Comparison of ENCODE assay signal across 9 mouse cellular contexts in the genomic region with DNA sequence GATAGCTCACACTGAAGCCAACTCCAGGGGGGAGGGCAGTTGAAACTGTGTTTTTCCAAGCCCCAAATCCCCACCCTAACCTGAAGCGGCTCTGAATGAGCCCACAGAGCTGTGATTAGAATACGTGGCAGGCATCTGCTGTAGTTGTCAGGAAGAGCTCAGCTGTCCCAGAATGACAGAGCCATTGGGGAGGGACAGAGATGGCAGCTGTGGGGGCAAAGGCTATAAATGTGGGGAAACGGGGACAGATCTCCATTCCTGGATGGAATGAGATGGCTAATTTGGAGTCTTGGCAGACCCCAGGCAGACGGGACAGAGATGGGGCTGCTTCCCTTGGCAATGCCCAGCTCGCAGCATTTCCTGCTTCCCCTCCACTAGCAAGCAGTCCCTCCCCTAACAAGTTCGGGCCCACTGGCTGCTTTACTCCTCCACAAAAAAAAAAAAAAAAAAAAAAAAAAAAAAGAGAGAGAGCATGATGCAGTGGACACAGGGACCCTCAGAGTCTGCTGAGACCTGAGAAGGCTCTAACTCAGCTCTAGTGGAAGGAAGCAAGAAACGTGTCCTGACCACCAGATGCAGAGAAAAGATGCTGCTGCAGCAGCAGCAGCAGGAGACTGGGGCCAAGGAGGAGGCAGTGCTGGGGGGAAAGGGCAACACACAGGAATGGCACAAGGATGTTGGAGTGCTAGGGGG. TPM values are rescaled to one million over a fixed set of nuclear protein-coding genes. Genes with fewer than 3 reads are reported as not detected.
DNase-seq lines count a peak whose midpoint lies in the region; ATAC-seq and TF ChIP-seq lines count a peak whose summit lies in the region.
"Had no signal": no experiment of that assay in that cellular context is flagged by ENCODE, and none has a peak within 500 bp of the region (broad histone marks: within the 10 kb centered on the region; RNA-seq: fewer than 3 reads in every experiment).

No protein-coding gene starts in this region.

- H3K4me1 ChIP-seq in heart, embryonic 11.5 days (ENCODE audit: control insufficient read depth, insufficient read depth, low read length), result peaks cover 38% of the 10 kb centered on the region
- peaks cover 10% of the 10 kb centered on the region; the same call in 1 of the 2 replicates for H3K4me1 ChIP-seq in stomach, embryonic 14.5 days (ENCODE audit: control insufficient read depth, insufficient read depth, low read length)
- H3K4me1 ChIP-seq in stomach, postnatal 0 days (replicated peaks; ENCODE audit: control insufficient read depth, insufficient read depth), result 0 out of 2 replicates have a peak, but pooled peaks cover 6% of the 10 kb centered on the region
- peaks cover 18% of the 10 kb centered on the region for H3K4me1 ChIP-seq in limb, embryonic 12.5 days (replicated peaks)
- peaks cover 11% of the 10 kb centered on the region for H3K4me1 ChIP-seq in stomach, embryonic 16.5 days (ENCODE audit: control insufficient read depth, insufficient read depth, low read length)

- peak overlapping the region; percentile 86; the same call in 1 of the 2 replicates for H3K27ac ChIP-seq in heart, embryonic 11.5 days (ENCODE audit: low read depth, low read length)
- peak overlapping the region; percentile 72; the same call in 1 of the 2 replicates for H3K27ac ChIP-seq in stomach, embryonic 14.5 days (ENCODE audit: low read length)
- no peak overlapping the region for H3K27ac ChIP-seq in stomach, postnatal 0 days (replicated peaks)
- no peak overlapping the region for H3K27ac ChIP-seq in limb, embryonic 12.5 days
- H3K27ac ChIP-seq in stomach, embryonic 16.5 days (ENCODE audit: low read length), result peak overlapping the region; percentile 39

- H3K4me2 ChIP-seq in heart, embryonic 11.5 days, result no peak overlapping the region
- H3K4me2 ChIP-seq in stomach, embryonic 14.5 days (replicated peaks; ENCODE audit: low read depth, low read length), result peak overlapping the region; percentile 79; the same call in 1 of the 2 replicates
- no peak overlapping the region for H3K4me2 ChIP-seq in stomach, postnatal 0 days (replicated peaks; ENCODE audit: low read depth)
- peak overlapping the region; percentile 92 for H3K4me2 ChIP-seq in limb, embryonic 12.5 days
- H3K4me2 ChIP-seq in stomach, embryonic 16.5 days (ENCODE audit: low read depth, low read length), result no peak overlapping the region; the same call in 1 of the 2 replicates

- no peak for TF ChIP-seq EP300 in stomach, postnatal 0 days (optimal IDR thresholded peaks at IDR 0.05)

- WGBS in heart, embryonic 11.5 days (ENCODE audit: insufficient replicate concordance), result 15% methylated on average over 7 of the region's 7 CpGs
- WGBS in stomach, embryonic 14.5 days, result 16% methylated on average over 7 of the region's 7 CpGs
- WGBS in stomach, postnatal 0 days, result 25% methylated on average over 7 of the region's 7 CpGs
- 19% methylated on average over 7 of the region's 7 CpGs for WGBS in limb, embryonic 12.5 days
- 21% methylated on average over 7 of the region's 7 CpGs for WGBS in stomach, embryonic 16.5 days

- no peaks in the 10 kb centered on the region for H3K36me3 ChIP-seq in heart, embryonic 11.5 days (ENCODE audit: control insufficient read depth, insufficient read depth, low read length)
- no peaks in the 10 kb centered on the region for H3K36me3 ChIP-seq in stomach, embryonic 14.5 days (ENCODE audit: control insufficient read depth, insufficient read depth, low read length)
- no peaks in the 10 kb centered on the region for H3K36me3 ChIP-seq in stomach, postnatal 0 days (ENCODE audit: control insufficient read depth, insufficient read depth, low read length)
- H3K36me3 ChIP-seq in limb, embryonic 12.5 days, result peaks cover 6% of the 10 kb centered on the region
- H3K36me3 ChIP-seq in stomach, embryonic 16.5 days (ENCODE audit: control insufficient read depth, insufficient read depth, low read length), result no peaks in the 10 kb centered on the region

- no peak for ATAC-seq in heart, embryonic 11.5 days (replicated peaks; ENCODE audit: insufficient number of reproducible peaks, low FRiP score, low TSS enrichment)
- ATAC-seq in stomach, embryonic 14.5 days (ENCODE audit: insufficient number of reproducible peaks, insufficient read depth, low FRiP score, low read depth), result no peak
- ATAC-seq in stomach, postnatal 0 days (ENCODE audit: low FRiP score, low TSS enrichment), result no peak
- ATAC-seq in limb, embryonic 12.5 days (ENCODE audit: insufficient number of reproducible peaks, insufficient read depth, low FRiP score, low TSS enrichment, low read depth), result no peak
- no peak for ATAC-seq in stomach, embryonic 16.5 days (ENCODE audit: insufficient read depth, low FRiP score)

- no peak overlapping the region; the same call in 1 of the 2 replicates for H3K9ac ChIP-seq in heart, embryonic 11.5 days (ENCODE audit: low read depth, low read length)
- H3K9ac ChIP-seq in stomach, embryonic 14.5 days (replicated peaks; ENCODE audit: low read depth, low read length), result no peak overlapping the region
- H3K9ac ChIP-seq in stomach, postnatal 0 days (ENCODE audit: low read length), result no peak overlapping the region
- no peak overlapping the region for H3K9ac ChIP-seq in limb, embryonic 12.5 days (replicated peaks)
- H3K9ac ChIP-seq in stomach, embryonic 16.5 days (ENCODE audit: low read length), result no peak overlapping the region

- H3K9me3 ChIP-seq in heart, embryonic 11.5 days (replicated peaks; ENCODE audit: control insufficient read depth, low read length), result no peaks in the 10 kb centered on the region
- no peaks in the 10 kb centered on the region for H3K9me3 ChIP-seq in stomach, embryonic 14.5 days (ENCODE audit: control insufficient read depth, low read depth, low read length)
- H3K9me3 ChIP-seq in stomach, postnatal 0 days (ENCODE audit: control insufficient read depth, low read length), result no peaks in the 10 kb centered on the region
- H3K9me3 ChIP-seq in limb, embryonic 12.5 days, result no peaks in the 10 kb centered on the region
- H3K9me3 ChIP-seq in stomach, embryonic 16.5 days (replicated peaks; ENCODE audit: control insufficient read depth, low read length), result no peaks in the 10 kb centered on the region
- H3K9me3 ChIP-seq: megakaryocyte, embryonic 14.5 days had no signal

- TF ChIP-seq CTCF in stomach, postnatal 0 days (IDR thresholded peaks at IDR 0.05; ENCODE audit: low read depth), result no peak

- no peak for DNase-seq in heart, adult 18-20 months
- DNase-seq in stomach, postnatal 0 days (ENCODE audit: low spot score), result no peak
- no peak for DNase-seq in yolk sac, embryonic 10.5 days (ENCODE audit: low spot score)
- DNase-seq in cerebellum, adult 18-20 months, result no peak

- peaks cover 10% of the 10 kb centered on the region; the same call in 1 of the 2 replicates for H3K27me3 ChIP-seq in heart, embryonic 11.5 days (ENCODE audit: control insufficient read depth, insufficient read depth, low read length)
- no peaks in the 10 kb centered on the region for H3K27me3 ChIP-seq in stomach, embryonic 14.5 days (ENCODE audit: control insufficient read depth, insufficient read depth, low read length)
- no peaks in the 10 kb centered on the region for H3K27me3 ChIP-seq in stomach, postnatal 0 days (ENCODE audit: control insufficient read depth, insufficient read depth, low read length)
- H3K27me3 ChIP-seq in limb, embryonic 12.5 days, result no peaks in the 10 kb centered on the region; the same call in 1 of the 2 replicates
- no peaks in the 10 kb centered on the region for H3K27me3 ChIP-seq in stomach, embryonic 16.5 days (ENCODE audit: control insufficient read depth, insufficient read depth, low read length)

- no peak overlapping the region for H3K4me3 ChIP-seq in heart, embryonic 11.5 days (ENCODE audit: low read depth, low read length)
- H3K4me3 ChIP-seq in stomach, embryonic 14.5 days (ENCODE audit: low read depth, low read length), result no peak overlapping the region
- no peak overlapping the region for H3K4me3 ChIP-seq in stomach, postnatal 0 days (ENCODE audit: low read depth, low read length)
- no peak overlapping the region for H3K4me3 ChIP-seq in limb, embryonic 12.5 days (replicated peaks)
- no peak overlapping the region for H3K4me3 ChIP-seq in stomach, embryonic 16.5 days (replicated peaks; ENCODE audit: low read length)

RNA-seq across cellular contexts. Expression of a gene that starts 9.4 kb away (rescaled TPM):
- polyA plus RNA-seq in heart, embryonic 11.5 days (2014; fragmentation: Nextera tagmentation; extraction: Ambion mirVana), result 44.2 and 50.7 TPM in 2 replicates
- 1 to 10 TPM; 8.2 to 9.2 TPM for total RNA-seq in heart, adult 18-20 months (2021)
- 105 and 125 TPM in 2 replicates for polyA plus RNA-seq in stomach, embryonic 14.5 days (2014; fragmentation: Nextera tagmentation; extraction: Ambion mirVana)
- 78.6 and 82.7 TPM in 2 replicates for polyA plus RNA-seq in stomach, postnatal 0 days (2015; fragmentation: Nextera tagmentation; extraction: Ambion mirVana)
- 81.6 and 95.2 TPM in 2 replicates for polyA plus RNA-seq in limb, embryonic 12.5 days (2016; fragmentation: Nextera tagmentation; extraction: Ambion mirVana)
- 80.2 and 81.9 TPM in 2 replicates for polyA plus RNA-seq in stomach, embryonic 16.5 days (2015; fragmentation: Nextera tagmentation; extraction: Ambion mirVana)

RNA-seq across cellular contexts. Expression of a gene that starts 21.7 kb away (rescaled TPM):
- 1.5 and 2.2 TPM in 2 replicates for polyA plus RNA-seq in heart, embryonic 11.5 days (2014; fragmentation: Nextera tagmentation; extraction: Ambion mirVana)
- total RNA-seq in heart, adult 18-20 months (2021), result 10 to 100 TPM; 31.5 to 38.6 TPM
- polyA plus RNA-seq in stomach, embryonic 14.5 days (2014; fragmentation: Nextera tagmentation; extraction: Ambion mirVana), result 8.4 and 8.5 TPM in 2 replicates
- 3.2 and 4.5 TPM in 2 replicates for polyA plus RNA-seq in stomach, postnatal 0 days (2015; fragmentation: Nextera tagmentation; extraction: Ambion mirVana)
- 6.4 and 6.8 TPM in 2 replicates for polyA plus RNA-seq in limb, embryonic 12.5 days (2016; fragmentation: Nextera tagmentation; extraction: Ambion mirVana)
- polyA plus RNA-seq in stomach, embryonic 16.5 days (2015; fragmentation: Nextera tagmentation; extraction: Ambion mirVana), result 5.1 and 6.4 TPM in 2 replicates

RNA-seq across cellular contexts. Expression of a gene that starts 25.0 kb away (rescaled TPM):
- polyA plus RNA-seq in heart, embryonic 11.5 days (2014; fragmentation: Nextera tagmentation; extraction: Ambion mirVana), result 18.9 and 22.5 TPM in 2 replicates
- total RNA-seq in heart, adult 18-20 months (2021), result 10 to 100 TPM; 24.3 to 27.6 TPM
- 22.5 and 27.0 TPM in 2 replicates for polyA plus RNA-seq in stomach, embryonic 14.5 days (2014; fragmentation: Nextera tagmentation; extraction: Ambion mirVana)
- polyA plus RNA-seq in stomach, postnatal 0 days (2015; fragmentation: Nextera tagmentation; extraction: Ambion mirVana), result 17.1 and 19.7 TPM in 2 replicates
- polyA plus RNA-seq in limb, embryonic 12.5 days (2016; fragmentation: Nextera tagmentation; extraction: Ambion mirVana), result 25.7 and 29.1 TPM in 2 replicates
- 16.2 and 20.6 TPM in 2 replicates for polyA plus RNA-seq in stomach, embryonic 16.5 days (2015; fragmentation: Nextera tagmentation; extraction: Ambion mirVana)

RNA-seq across cellular contexts. Expression of a gene that starts 49.2 kb away (rescaled TPM):
- polyA plus RNA-seq in heart, embryonic 11.5 days (2014; fragmentation: Nextera tagmentation; extraction: Ambion mirVana), result 33.7 and 39.5 TPM in 2 replicates
- total RNA-seq in heart, adult 18-20 months (2021), result 10 to 100 TPM; 21.4 to 26.4 TPM
- polyA plus RNA-seq in stomach, embryonic 14.5 days (2014; fragmentation: Nextera tagmentation; extraction: Ambion mirVana), result 70.3 and 71.5 TPM in 2 replicates
- 22.3 and 27.6 TPM in 2 replicates for polyA plus RNA-seq in stomach, postnatal 0 days (2015; fragmentation: Nextera tagmentation; extraction: Ambion mirVana)
- 76.0 and 83.0 TPM in 2 replicates for polyA plus RNA-seq in limb, embryonic 12.5 days (2016; fragmentation: Nextera tagmentation; extraction: Ambion mirVana)
- polyA plus RNA-seq in stomach, embryonic 16.5 days (2015; fragmentation: Nextera tagmentation; extraction: Ambion mirVana), result 50.3 and 53.9 TPM in 2 replicates

Comparison
In these comparisons a context has a peak if more than half of its experiments do, and no peak if none do; other contexts are left out.
1. H3K27ac ChIP-seq: peak in heart, embryonic 11.5 days (single experiment), stomach, embryonic 14.5 days (single experiment) and stomach, embryonic 16.5 days (single experiment); none in stomach, postnatal 0 days (single experiment) and limb, embryonic 12.5 days (single experiment).
2. H3K4me2 ChIP-seq: peak in stomach, embryonic 14.5 days (single experiment) and limb, embryonic 12.5 days (single experiment); none in heart, embryonic 11.5 days (single experiment), stomach, postnatal 0 days (single experiment) and stomach, embryonic 16.5 days (single experiment).